Mouse (Mus musculus): ENCODE measurements around the gene Ino80b.

The Ino80b gene

DNA sequence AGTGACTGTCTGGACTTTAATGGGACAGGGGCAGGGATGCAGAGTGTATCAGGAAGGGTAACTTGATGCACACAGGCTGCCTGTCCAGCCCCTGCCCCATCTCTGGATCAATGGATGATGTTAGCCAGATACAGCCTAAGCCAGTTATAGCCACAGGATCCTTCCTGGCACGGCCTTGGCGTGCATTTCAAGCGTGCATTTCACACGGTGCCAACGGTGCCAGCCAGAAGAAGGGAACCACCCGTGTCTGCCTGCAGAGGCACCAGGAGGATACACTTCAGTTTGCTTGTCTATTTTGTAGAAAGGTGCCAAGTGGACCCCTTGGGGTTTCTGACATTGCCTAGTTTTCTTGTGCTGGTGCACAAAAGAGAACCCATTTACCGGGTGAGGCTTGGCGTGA, 14.8 kb upstream of the Ino80b start:
- DNase-seq, result peak in 1 of 2 experiments; percentile 56

GRCm38 (mm10) chr6:83138056-83138455, 12.8 kb upstream of the Ino80b start:
- no peak for DNase-seq

GRCm38 (mm10) chr6:83137576-83137950, 12.3 kb upstream of the Ino80b start:
- DNase-seq, result peak; percentile 59 to 75

DNA sequence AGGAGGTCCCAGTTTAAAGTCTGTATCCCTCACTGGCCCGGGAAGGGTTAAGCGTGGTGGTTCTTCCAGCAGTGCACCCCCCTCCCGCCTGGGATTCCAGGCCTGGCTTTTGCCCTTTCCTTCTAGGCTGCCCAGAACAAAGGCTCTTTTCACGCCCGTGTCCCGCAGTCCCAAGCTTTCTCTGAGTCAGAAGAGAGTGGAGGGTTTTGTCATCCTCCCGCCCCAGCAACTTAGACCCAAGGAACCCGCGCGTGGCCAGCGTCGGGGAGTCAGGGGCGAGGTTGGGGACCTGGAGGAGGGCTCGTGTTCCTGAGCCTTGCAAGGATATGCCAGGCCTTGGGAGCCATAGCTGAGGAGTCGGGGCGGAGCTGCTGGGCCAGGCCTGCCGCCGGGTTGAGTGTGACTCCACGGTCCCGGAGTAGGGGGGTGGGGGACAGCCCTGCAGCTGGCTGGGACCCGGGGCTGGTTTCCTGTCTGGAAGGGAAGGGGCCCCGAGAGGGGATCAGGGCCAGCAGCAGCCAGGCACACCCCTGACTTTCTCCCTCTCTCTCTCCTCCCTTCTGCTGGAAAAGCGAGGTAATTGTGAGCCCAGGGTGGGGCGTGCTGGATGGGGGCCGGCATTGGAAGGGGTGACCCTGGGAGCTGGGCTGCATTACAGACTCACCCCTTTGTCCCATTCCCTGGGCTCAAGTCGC, 11.8 kb upstream of the Ino80b start:
- DNase-seq, result peak; percentile 47 to 63

DNA sequence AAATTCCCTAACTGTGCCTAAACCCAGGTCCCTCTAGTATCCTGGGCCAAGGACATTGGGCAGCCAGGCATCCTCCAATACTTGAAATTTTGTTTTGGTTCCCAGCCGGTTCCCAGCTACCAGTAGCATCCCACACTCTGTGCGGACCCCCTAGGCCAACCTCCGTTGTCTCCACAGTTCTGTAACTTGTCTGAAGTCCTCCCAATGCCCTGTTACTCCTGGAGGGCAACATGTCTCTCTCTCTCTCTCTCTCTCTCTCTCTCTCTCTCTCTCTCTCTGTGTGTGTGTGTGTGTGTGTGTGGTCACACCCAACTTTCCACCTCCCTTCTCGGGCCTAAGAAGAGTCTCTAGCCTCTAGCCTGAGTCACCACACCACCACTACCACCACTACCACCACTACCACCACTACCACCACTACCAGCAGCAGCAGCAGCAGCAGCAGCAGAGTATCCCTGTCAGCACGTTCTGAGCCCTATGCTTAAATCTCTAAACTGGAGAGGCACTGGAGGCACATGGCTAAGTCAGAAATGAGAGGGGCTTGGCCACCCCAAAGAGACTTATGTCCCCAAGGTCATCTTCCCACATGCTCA, 11.2 kb upstream of the Ino80b start:
- no peak for DNase-seq

GRCm38 (mm10) chr6:83135571-83136161, 10.4 kb upstream of the Ino80b start:
- no peak for DNase-seq

DNA sequence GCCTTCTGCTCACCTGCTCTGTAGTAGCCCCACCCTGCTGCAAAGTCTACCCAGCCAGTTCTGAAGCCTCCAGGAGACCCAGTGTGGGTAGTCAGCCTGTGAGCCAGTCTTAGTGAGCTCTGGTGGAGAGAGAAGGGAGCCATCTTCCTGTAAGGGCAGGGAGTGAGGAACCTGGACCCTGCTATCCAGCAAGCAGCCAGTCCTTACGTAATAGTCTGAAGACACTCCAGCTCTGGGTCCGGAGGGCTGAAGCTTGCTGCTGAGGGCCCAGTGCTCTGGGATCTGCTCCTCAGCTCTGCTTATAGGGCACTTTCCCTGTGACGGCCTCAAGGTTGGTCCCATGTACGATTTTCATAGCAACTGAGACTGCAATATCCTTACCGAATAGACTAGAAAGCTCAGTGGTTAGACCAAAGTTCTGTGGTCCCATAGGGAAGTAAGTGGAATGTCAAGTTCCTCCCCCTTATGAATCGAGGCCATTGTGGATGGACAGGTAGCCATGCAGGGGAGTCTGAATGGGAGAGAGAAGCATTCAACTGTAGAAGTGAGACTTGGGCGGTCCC, 9.8 kb upstream of the Ino80b start, which contains the start of gene Rtkn:
TSS of gene Rtkn (plus strand) at position 513 of the 563 bp plus-strand sequence.
- no peak for DNase-seq

DNA sequence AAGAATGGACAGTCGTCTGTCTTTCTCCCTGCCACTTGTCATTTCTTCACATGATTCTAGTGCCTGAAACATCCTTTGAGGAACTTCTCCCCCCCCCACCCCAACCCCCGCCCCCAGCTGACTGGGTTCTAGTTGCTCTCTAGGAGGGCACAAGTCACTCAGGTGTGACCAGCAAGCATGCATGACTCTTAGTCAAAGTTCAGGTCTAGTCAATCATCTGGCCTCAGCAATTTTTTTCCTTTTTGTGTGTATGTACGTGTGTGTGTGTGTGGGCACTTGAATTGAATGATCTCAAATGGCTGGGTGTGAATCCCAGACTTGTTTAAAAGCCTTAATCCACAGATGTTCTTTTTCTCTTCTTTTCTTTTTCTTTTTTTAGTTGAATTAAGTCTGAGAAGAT, 9.0 kb upstream of the Ino80b start:
- DNase-seq, result no peak

GRCm38 (mm10) chr6:83132176-83132919, 7.1 kb upstream of the Ino80b start:
- DNase-seq, result no peak

DNA sequence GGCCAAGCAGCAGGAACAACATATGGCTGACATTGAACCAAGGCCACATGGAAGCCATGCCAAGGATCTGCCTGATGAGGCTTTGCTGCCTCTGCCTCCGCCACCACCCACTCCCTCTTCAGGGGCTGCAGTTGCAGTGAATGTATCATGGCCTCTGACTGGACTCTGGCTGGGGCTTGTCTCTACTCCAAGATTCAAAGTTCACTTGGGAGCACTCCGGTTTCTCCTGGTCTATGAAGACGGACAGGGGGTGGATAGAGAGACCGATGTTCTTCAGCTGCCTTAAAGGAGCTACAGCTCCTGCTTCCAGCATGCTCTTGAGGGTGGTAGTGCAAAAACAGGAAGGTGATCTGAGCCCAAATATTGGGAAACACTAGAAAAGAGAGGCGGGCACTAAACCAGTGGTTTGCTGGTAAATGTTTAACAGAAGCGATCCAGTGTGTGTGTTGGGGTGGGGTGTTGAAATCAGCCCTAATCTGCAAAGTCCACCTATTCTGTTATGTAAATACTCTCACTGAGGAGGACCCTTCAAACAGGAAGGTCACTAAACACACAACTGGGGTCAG, 6.3 kb upstream of the Ino80b start:
- DNase-seq, result peak; percentile 64 to 66

GRCm38 (mm10) chr6:83127419-83127818, 2.2 kb upstream of the Ino80b start:
- no peak for DNase-seq

GRCm38 (mm10) chr6:83124851-83125312, 349 bp downstream of the Ino80b start:
- peak; percentile 92 to 95 for DNase-seq

GRCm38 (mm10) chr6:83122961-83123360, 2.3 kb downstream of the Ino80b start:
- DNase-seq, result no peak

GRCm38 (mm10) chr6:83121863-83122710, 3.1 kb downstream of the Ino80b start:
- peak; percentile 73 to 76 for DNase-seq

GRCm38 (mm10) chr6:83120930-83121862, 4.0 kb downstream of the Ino80b start, which contains the start of gene Wbp1:
Gene Wbp1 (minus strand): TSS chr6:83121559.
- peak; percentile 93 to 95 for DNase-seq

- DNase-seq, result peak; percentile 58 to 60
Observed at GRCm38 (mm10) chr6:83119734-83120051, 5.5 kb downstream of the Ino80b start.

- peak in 1 of 2 experiments; percentile 23 for DNase-seq
Observed at GRCm38 (mm10) chr6:83118825-83119733, 6.2 kb downstream of the Ino80b start.

DNA sequence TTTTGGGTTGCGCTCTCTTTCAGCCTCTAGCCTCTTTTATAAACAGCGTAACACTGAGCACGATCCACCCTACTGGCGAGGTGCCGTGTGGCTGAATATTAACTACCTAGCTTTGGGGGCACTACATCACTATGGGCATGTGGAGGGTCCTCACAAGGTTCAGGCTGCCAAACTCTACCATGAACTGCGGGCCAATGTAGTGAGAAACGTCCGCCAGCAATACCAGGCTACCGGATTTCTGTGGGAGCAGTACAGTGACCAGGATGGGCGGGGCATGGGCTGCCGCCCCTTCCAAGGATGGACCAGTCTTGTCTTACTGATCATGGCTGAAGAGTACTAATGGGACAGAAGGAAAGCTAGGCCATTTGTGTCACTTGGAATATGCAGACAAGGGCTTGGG, 6.9 kb downstream of the Ino80b start:
- DNase-seq, result no peak

- no peak for DNase-seq
Observed at GRCm38 (mm10) chr6:83117616-83118015, 7.6 kb downstream of the Ino80b start.

GRCm38 (mm10) chr6:83117165-83117438, 8.1 kb downstream of the Ino80b start:
- DNase-seq, result peak in 1 of 2 experiments; percentile 20

Data from cerebellum, postnatal 10 days (tissue).